In genomic region chr11:61377881-61378613, GRCm38 (mm10) we compare ENCODE assay signal across 8 mouse cellular contexts. TPM values are rescaled to one million over a fixed set of nuclear protein-coding genes. Genes with fewer than 3 reads are reported as not detected.
DNase-seq lines count a peak whose midpoint lies in the region; ATAC-seq lines count a peak whose summit lies in the region.

Slc47a1 (minus strand) TSS chr11:61378345.

- no peak within 1 kb of the TSS for H3K27ac ChIP-seq in embryonic facial prominence, embryonic 11.5 days (replicated peaks; ENCODE audit: low read depth, low read length)
- H3K27ac ChIP-seq in heart, embryonic 15.5 days: no peak within 1 kb of the TSS

- H3K27me3 ChIP-seq in embryonic facial prominence, embryonic 11.5 days (ENCODE audit: control insufficient read depth, insufficient read depth, low read length): peaks cover 19% of the 10 kb centered on the region
- peaks cover 40% of the 10 kb centered on the region for H3K27me3 ChIP-seq in heart, embryonic 15.5 days

- peak; percentile 43 for DNase-seq in Muller cell, postnatal 12 days (ENCODE audit: inconsistent ontology term)
- DNase-seq in embryonic facial prominence, embryonic 11.5 days (ENCODE audit: low spot score): peak; percentile 35
- DNase-seq in kidney, postnatal 10 days: peak; percentile 78
- peak; percentile 27 for DNase-seq in lung, postnatal 36 days
- peak; percentile 65 for DNase-seq in yolk sac, embryonic 10.5 days (ENCODE audit: low spot score)
- DNase-seq in right cerebral cortex, adult 18-20 months: no peak
- no peak for DNase-seq in cerebellum, postnatal 14 days

- no peak for ATAC-seq in embryonic facial prominence, embryonic 11.5 days (replicated peaks; ENCODE audit: insufficient number of reproducible peaks, low FRiP score, low TSS enrichment, low read depth)
- ATAC-seq in heart, embryonic 15.5 days (replicated peaks; ENCODE audit: insufficient number of reproducible peaks, insufficient read depth, low FRiP score, low read depth): peak; percentile 66

- no peaks in the 10 kb centered on the region for H3K36me3 ChIP-seq in embryonic facial prominence, embryonic 11.5 days (replicated peaks; ENCODE audit: control insufficient read depth, insufficient read depth, low read depth, low read length)
- H3K36me3 ChIP-seq in heart, embryonic 15.5 days: no peaks in the 10 kb centered on the region

- H3K9me3 ChIP-seq in embryonic facial prominence, embryonic 11.5 days (replicated peaks; ENCODE audit: control insufficient read depth, low read length): no peaks in the 10 kb centered on the region
- no peaks in the 10 kb centered on the region for H3K9me3 ChIP-seq in heart, embryonic 15.5 days (replicated peaks)

- WGBS in embryonic facial prominence, embryonic 11.5 days: 19% methylated on average over 39 of the region's 39 CpGs
- WGBS in heart, embryonic 15.5 days: 14% methylated on average over 39 of the region's 39 CpGs

- no peaks in the 10 kb centered on the region; the same call in 1 of the 2 replicates for H3K4me1 ChIP-seq in embryonic facial prominence, embryonic 11.5 days (ENCODE audit: control insufficient read depth, insufficient read depth, low read length)
- H3K4me1 ChIP-seq in heart, embryonic 15.5 days (replicated peaks): peaks cover 20% of the 10 kb centered on the region

- H3K4me3 ChIP-seq in embryonic facial prominence, embryonic 11.5 days (ENCODE audit: low read depth, low read length): peak within 1 kb of the TSS; percentile 7; the same call in 1 of the 2 replicates
- H3K4me3 ChIP-seq in heart, embryonic 15.5 days: peak within 1 kb of the TSS; percentile 44

- no peak within 1 kb of the TSS for H3K9ac ChIP-seq in embryonic facial prominence, embryonic 11.5 days (replicated peaks; ENCODE audit: low read length)
- peak within 1 kb of the TSS; percentile 62 for H3K9ac ChIP-seq in heart, embryonic 15.5 days

- H3K4me2 ChIP-seq in embryonic facial prominence, embryonic 11.5 days (ENCODE audit: low read depth, low read length): peak within 1 kb of the TSS; percentile 50
- peak within 1 kb of the TSS; percentile 74 for H3K4me2 ChIP-seq in heart, embryonic 15.5 days

RNA-seq across cellular contexts. Expression of gene Slc47a1, which starts in this region (rescaled TPM):
- 0.18 and 0.48 TPM in 2 replicates for polyA plus RNA-seq in embryonic facial prominence, embryonic 11.5 days (2014; fragmentation: Nextera tagmentation; extraction: Ambion mirVana)
- polyA plus RNA-seq in heart, embryonic 15.5 days (2015; fragmentation: Nextera tagmentation; extraction: Ambion mirVana): 20.6 and 21.5 TPM in 2 replicates

Comparison
In these comparisons a context has a peak if more than half of its experiments do, and no peak if none do; other contexts are left out.
1. RNA of gene Slc47a1 (polyA plus RNA-seq): 20.6 to 21.5 TPM in heart, embryonic 15.5 days; 0.18 to 0.48 TPM in embryonic facial prominence, embryonic 11.5 days; every median in the first group is over 10 times any median in the second.
2. Peak in DNase-seq, H3K4me3 ChIP-seq and H3K4me2 ChIP-seq in embryonic facial prominence, embryonic 11.5 days; RNA of the gene not detected or under 1 TPM.
3. DNase-seq: peak in Muller cell, postnatal 12 days (single experiment), kidney, postnatal 10 days (single experiment), lung, postnatal 36 days (single experiment) and yolk sac, embryonic 10.5 days (single experiment); none in right cerebral cortex, adult 18-20 months (single experiment) and cerebellum, postnatal 14 days (0 of 2).